Mouse (Mus musculus): ENCODE data around the gene Mogs. TPM values are rescaled to one million over a fixed set of nuclear protein-coding genes. Genes with fewer than 3 reads are reported as not detected.
A peak's percentile ranks its signal among the peaks of the same experiment; 100 is the strongest.

Mogs gene
- total RNA-seq, 1 experiment from 2014 or later: 24.8 TPM

- no peak for ATAC-seq (replicated peaks; ENCODE audit: insufficient number of reproducible peaks, low FRiP score, low TSS enrichment, poor library complexity, severe bottlenecking)
Observed at GRCm38 (mm10) chr6:83087205-83087925, 27.9 kb upstream of the Mogs start.

DNA sequence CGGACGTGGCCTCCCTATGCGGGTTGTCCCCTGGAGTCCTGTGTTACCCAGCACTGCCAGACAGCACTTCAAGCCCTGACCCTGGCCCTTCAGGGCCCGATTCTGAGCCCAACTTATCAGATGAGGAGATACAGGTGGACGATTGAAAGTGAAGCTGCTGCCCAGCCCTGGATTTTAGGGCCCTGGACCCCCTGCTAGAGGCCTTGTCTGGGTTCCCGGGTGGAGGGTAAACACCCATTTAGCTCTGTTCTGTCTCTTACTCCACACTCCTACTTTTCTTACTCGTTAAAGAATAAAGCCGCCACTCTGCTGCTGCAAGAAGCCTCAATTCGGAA, 27.4 kb upstream of the Mogs start:
- no peak for ATAC-seq (replicated peaks; ENCODE audit: insufficient number of reproducible peaks, low FRiP score, low TSS enrichment, poor library complexity, severe bottlenecking)

DNA sequence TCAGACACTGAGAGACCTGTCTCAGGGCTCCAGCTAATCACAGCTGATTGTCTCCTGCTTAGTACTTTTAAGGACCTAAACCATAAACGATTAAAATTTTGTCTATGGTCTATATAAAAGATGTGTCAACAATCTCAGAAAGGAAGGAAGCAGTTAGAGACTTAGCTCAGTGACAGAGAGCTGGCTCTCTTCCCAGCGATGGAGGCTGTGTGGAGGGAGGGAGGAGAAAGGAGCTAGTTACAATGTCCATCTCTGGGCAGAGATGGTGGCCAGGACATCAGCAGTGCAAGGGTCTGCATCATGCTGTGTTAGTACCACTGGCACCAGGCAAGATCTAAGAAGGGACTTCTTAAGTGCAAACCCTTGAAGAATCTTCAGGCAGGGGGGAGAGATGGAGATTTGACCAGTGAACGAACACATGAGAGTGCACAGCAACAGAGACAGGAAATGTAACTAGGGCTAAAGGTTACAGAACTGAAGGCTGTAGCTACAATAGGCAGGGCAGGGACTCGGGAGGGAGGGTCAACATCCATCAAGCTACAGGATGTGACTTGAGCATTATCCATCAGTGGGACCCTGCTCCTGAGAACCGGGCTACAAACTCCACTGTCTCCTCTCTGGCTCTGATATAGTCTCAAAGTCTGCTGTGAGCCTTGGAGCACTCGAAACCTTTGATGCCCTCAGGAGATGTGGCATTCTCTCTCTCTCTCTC, 22.7 kb upstream of the Mogs start:
- no peak for ATAC-seq (replicated peaks; ENCODE audit: insufficient number of reproducible peaks, low FRiP score, low TSS enrichment, poor library complexity, severe bottlenecking)

GRCm38 (mm10) chr6:83095968-83096367, 19.3 kb upstream of the Mogs start:
- no peak for ATAC-seq (replicated peaks; ENCODE audit: insufficient number of reproducible peaks, low FRiP score, low TSS enrichment, poor library complexity, severe bottlenecking)

- ATAC-seq (replicated peaks; ENCODE audit: insufficient number of reproducible peaks, low FRiP score, low TSS enrichment, poor library complexity, severe bottlenecking): no peak
Observed at GRCm38 (mm10) chr6:83098411-83098810, 16.9 kb upstream of the Mogs start.

DNA sequence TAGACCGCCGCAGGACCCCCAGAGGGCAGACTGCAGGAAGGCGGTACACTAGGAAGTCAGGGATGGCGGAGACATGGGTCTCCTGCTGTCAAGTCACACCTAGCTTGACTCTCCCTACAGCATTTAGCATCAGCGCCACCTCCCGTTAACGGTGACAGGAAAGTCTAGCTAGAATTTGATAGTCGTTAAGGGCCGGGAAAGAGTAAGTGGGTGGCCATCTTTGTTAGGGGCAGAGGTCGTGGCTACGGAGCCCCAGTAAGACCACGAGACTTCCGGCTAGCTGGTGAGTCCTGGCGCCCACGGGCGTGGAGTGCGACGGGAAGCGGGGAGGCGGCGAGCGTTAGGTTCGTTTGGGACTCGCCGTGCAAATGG, 14.0 kb upstream of the Mogs start, which contains the start of the genes Ccdc142 and Gm42688:
Gene Ccdc142, plus strand, starts transcription at position 286 of the 372 bp plus-strand sequence.
Gene Gm42688, plus strand, starts transcription at position 302 of the 372 bp plus-strand sequence.
- ATAC-seq (replicated peaks; ENCODE audit: insufficient number of reproducible peaks, low FRiP score, low TSS enrichment, poor library complexity, severe bottlenecking): peak; percentile 95

- ATAC-seq (replicated peaks; ENCODE audit: insufficient number of reproducible peaks, low FRiP score, low TSS enrichment, poor library complexity, severe bottlenecking): peak; percentile 10
Observed at GRCm38 (mm10) chr6:83101688-83102556, 13.4 kb upstream of the Mogs start.

DNA sequence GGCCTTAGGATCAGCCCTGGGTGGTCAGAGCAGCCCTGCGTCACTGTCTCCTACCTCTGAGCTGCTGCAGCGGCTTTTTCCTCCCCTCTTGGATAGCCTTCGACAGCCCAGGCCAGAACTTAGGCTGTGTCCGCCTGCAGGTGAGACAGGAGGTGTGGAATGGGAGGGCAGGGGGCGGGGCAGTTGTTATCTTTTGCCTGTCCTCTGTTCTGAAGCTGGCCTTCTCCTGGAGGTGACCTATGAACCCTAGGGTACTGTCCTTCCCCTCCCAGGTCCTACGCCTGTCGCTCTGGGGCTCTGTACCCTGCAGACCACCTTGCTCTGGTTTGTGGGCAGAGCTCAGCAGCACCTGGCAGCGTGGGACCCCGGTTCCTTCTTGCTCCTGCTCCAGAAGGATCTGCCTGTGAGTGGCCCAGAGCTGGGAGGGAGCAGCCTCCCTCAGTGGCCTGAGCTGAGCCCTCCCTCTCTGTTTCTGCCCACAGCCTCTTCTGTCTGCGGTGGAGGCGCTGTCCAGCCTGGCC, 12.1 kb upstream of the Mogs start:
- ATAC-seq (replicated peaks; ENCODE audit: insufficient number of reproducible peaks, low FRiP score, low TSS enrichment, poor library complexity, severe bottlenecking): no peak

- no peak for ATAC-seq (replicated peaks; ENCODE audit: insufficient number of reproducible peaks, low FRiP score, low TSS enrichment, poor library complexity, severe bottlenecking)
Observed at GRCm38 (mm10) chr6:83104158-83104557, 11.1 kb upstream of the Mogs start.

DNA sequence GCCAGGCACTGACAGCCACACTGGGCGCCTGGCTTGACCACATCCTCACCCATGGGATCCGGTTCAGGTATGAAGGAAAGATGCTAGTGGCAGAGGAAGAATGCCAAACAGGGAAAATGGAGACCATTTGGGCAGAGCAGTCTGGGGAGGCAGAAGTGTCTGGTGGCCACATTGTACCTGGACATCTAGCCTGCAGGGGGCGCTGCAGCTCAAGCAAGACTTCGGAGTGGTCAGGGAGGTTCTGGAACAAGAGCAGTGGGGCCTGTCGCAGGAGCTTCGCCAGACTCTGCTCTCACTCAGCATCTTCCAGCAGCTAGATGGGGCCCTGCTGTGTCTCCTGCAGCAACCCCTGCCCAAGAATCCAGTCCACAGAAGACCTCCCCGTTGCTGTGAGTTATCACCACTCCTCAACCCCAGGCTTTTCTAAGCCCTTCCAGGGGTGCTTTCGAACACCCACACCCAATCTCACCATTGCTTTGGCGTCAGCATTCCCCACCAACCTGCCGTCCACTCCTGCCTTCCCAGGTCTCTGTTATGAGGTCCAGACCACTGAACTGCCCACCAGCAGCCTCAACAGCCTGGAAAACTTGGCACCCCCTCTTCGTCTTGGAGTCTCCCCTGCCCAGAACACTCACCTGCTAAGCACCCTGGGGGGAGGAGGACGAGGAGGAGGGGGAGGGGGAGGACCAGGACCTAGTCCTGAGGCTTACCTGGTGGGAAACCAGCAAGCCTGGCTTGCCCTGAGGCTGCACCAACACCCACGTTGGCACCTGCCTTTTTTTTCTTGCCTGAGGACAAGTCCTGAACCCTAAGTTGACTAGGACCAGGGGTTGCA, 7.5 kb upstream of the Mogs start:
- peak; percentile 73 for ATAC-seq (replicated peaks; ENCODE audit: insufficient number of reproducible peaks, low FRiP score, low TSS enrichment, poor library complexity, severe bottlenecking)

DNA sequence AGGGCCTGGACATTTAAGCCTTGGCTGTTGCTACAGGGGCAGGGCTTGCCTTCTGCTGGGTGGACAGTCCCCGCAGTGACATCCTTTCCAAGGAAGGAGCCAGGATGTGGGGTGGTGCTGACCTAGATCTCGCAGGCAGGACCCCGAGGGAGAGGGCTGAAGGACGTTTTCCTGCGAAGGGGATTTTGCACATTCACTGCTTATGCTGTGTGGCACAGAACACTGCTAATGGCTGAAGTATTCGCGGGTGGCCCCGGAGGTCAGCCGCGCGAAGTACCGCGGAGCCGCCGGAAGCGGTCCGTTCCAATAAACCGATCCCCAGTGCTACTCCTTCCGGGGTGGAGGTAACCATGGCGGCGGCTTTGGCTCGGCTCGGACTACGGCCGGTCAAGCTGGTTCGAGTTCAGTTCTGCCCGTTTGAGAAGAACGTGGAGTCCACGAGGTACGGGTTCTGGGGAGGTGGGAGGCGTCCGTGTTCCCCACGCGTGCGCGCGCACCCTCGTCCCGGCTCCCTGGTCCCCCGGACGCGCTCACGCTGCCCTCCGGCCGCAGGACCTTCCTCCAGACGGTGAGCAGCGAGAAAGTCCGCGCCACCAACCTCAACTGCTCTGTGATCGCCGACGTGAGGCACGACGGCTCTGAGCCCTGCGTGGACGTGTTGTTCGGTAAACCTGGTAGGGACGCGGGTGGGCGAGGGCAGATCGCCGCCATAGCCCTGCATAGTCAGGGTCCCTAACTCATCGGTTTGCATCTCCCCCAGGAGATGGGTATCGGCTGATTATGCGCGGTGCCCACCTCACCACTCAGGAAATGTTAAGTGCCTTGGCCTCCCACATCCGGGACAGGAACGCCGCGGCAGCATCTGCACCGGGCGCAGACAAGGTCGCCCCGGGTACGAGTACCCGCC, 6.3 kb upstream of the Mogs start, which contains the start of gene Mrpl53:
Gene Mrpl53, plus strand, starts transcription at position 279 of the 907 bp plus-strand sequence.
- ATAC-seq (replicated peaks; ENCODE audit: insufficient number of reproducible peaks, low FRiP score, low TSS enrichment, poor library complexity, severe bottlenecking): peak; percentile 90

- no peak for ATAC-seq (replicated peaks; ENCODE audit: insufficient number of reproducible peaks, low FRiP score, low TSS enrichment, poor library complexity, severe bottlenecking)
Observed at GRCm38 (mm10) chr6:83111510-83112136, 3.7 kb upstream of the Mogs start.

DNA sequence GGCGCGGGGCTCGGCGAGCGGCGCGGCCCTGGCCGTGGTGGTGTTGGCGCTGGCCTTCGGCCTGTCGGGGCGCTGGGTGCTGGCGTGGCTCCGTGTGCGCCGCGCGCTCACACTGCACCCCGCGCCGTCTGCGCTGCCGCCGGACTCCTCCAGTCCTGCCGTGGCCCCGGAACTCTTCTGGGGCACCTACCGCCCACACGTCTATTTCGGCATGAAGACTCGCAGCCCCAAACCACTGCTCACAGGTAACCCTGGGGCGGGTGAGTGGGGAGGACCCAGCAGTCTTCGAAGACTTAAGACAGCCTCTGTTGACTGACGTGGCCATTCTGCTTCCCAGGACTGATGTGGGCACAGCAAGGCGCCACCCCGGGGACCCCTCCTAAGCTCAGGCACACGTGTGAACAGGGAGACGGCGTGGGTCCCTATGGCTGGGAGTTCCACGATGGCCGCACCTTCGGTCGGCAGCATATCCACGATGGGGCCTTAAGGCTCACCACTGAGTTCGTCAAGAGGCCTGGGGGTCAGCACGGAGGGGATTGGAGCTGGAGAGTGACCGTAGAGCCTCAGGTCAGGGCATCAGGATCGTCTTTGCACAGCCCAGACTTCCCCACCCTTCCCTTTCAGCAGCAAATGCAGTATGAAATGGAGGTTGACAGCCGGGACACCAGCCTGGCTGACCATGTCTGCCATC, 531 bp downstream of the Mogs start:
- ATAC-seq (replicated peaks; ENCODE audit: insufficient number of reproducible peaks, low FRiP score, low TSS enrichment, poor library complexity, severe bottlenecking): no peak

DNA sequence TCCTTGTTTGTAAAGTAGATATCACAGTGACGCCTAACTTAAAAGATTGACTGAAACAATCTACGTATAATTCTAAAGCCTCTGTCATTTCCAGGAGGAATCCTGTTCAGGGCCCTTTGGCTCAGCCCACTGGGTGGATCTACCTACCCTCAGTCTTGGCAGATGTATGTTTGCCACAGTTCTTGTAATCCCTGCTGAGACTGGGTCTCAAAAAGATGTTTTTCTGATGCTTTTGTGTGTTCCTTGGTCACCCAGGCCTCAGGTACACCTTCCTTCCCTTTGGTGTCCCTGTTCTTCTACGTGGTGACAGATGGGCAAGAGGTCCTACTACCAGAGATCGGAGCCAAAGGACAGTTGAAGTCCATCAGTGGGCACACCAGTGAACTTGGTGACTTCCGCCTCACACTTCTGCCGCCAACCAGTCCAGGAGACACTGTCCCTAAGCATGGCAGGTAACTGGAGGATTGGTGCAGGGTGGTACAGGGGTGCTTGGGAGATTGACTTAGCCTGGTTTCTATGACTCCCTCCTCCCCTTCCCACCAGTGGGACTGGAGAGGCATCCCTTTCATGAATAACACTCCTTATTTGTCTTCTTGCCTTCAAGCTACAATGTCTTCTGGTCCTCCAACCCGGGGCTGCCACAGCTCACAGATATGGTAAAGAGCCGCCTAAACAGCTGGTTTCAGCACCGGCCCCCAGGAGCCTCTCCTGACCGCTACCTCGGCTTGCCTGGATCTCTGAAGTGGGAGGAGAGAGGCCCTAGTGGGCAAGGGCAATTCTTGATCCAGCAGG, 1.3 kb downstream of the Mogs start:
- ATAC-seq (replicated peaks; ENCODE audit: insufficient number of reproducible peaks, low FRiP score, low TSS enrichment, poor library complexity, severe bottlenecking): no peak

GRCm38 (mm10) chr6:83117165-83117438, 1.8 kb downstream of the Mogs start:
- ATAC-seq (replicated peaks; ENCODE audit: insufficient number of reproducible peaks, low FRiP score, low TSS enrichment, poor library complexity, severe bottlenecking): no peak

DNA sequence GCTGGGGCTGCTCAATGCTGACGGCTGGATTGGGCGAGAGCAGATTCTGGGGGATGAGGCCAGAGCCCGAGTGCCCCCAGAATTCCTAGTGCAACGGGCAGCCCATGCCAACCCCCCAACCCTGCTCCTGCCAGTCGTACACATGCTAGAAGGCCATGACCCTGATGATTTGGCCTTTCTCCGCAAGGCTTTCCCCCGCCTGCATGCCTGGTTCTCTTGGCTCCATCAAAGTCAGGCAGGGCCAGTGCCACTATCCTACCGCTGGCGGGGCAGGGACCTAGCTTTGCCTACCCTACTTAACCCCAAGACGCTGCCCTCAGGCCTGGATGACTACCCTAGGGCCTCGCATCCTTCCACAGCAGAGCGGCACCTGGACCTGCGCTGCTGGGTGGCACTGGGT, 2.3 kb downstream of the Mogs start:
- ATAC-seq (replicated peaks; ENCODE audit: insufficient number of reproducible peaks, low FRiP score, low TSS enrichment, poor library complexity, severe bottlenecking): no peak
